Mouse (Mus musculus) heart, adult 18-20 months (tissue): ENCODE data around the gene Ksr1. TPM values are rescaled to one million over a fixed set of nuclear protein-coding genes. Genes with fewer than 3 reads are reported as not detected.

Source experiments
- DNase-seq, 2 experiments: peaks; one replicate each; pipeline ENCODE4 v3.0.0; 2021 to 2022; ENCODE audit warnings: mixed read lengths in 1 of 2
- total RNA-seq, 2 experiments: library from RNA; stranded (reverse); gene quantifications; 2 replicates each; pipeline ENCODE4 v1.2.3; 2021

Ksr1 gene
- total RNA-seq, 2 experiments from 2014 or later: 5.7 to 5.8 TPM

GRCm38 (mm10) chr11:79093386-79093906 lies 52.8 kb downstream of the Ksr1 start:
- DNase-seq: no peak

- no peak for DNase-seq
These were observed 53.4 kb downstream of the Ksr1 start for GRCm38 (mm10) chr11:79092802-79093201.

- no peak for DNase-seq
These were observed 54.0 kb downstream of the Ksr1 start for GRCm38 (mm10) chr11:79092245-79092644.

GRCm38 (mm10) chr11:79089756-79090155 lies 56.5 kb downstream of the Ksr1 start:
- no peak for DNase-seq

GRCm38 (mm10) chr11:79089027-79089426 lies 57.2 kb downstream of the Ksr1 start:
- no peak for DNase-seq

GRCm38 (mm10) chr11:79088325-79088724 lies 57.9 kb downstream of the Ksr1 start:
- no peak for DNase-seq

GRCm38 (mm10) chr11:79087731-79088311 lies 58.4 kb downstream of the Ksr1 start:
- peak in 1 of 2 experiments; percentile 70 for DNase-seq

- no peak for DNase-seq
These were observed 59.4 kb downstream of the Ksr1 start for GRCm38 (mm10) chr11:79086787-79087186.

GRCm38 (mm10) chr11:79085059-79085458 lies 61.1 kb downstream of the Ksr1 start:
- DNase-seq: no peak

- DNase-seq: peak in 1 of 2 experiments; percentile 69
These were observed 63.2 kb downstream of the Ksr1 start for GRCm38 (mm10) chr11:79083018-79083441.

GRCm38 (mm10) chr11:79080965-79081891 lies 65.0 kb downstream of the Ksr1 start:
- DNase-seq: peak; percentile 82 to 85

- DNase-seq: peak; percentile 58 to 63
These were observed 66.1 kb downstream of the Ksr1 start for GRCm38 (mm10) chr11:79080081-79080480.

- peak in 1 of 2 experiments; percentile 65 for DNase-seq
These were observed 69.7 kb downstream of the Ksr1 start for GRCm38 (mm10) chr11:79076484-79076883.

- DNase-seq: no peak
These were observed 71.2 kb downstream of the Ksr1 start for GRCm38 (mm10) chr11:79075044-79075443.

GRCm38 (mm10) chr11:79074611-79075010 lies 71.6 kb downstream of the Ksr1 start:
- DNase-seq: no peak

GRCm38 (mm10) chr11:79073583-79073982 lies 72.6 kb downstream of the Ksr1 start:
- no peak for DNase-seq

GRCm38 (mm10) chr11:79072108-79072507 lies 74.1 kb downstream of the Ksr1 start:
- DNase-seq: no peak

- DNase-seq: peak in 1 of 2 experiments; percentile 76
These were observed 74.9 kb downstream of the Ksr1 start for GRCm38 (mm10) chr11:79071082-79071972.

- peak in 1 of 2 experiments; percentile 29 for DNase-seq
These were observed 76.6 kb downstream of the Ksr1 start for GRCm38 (mm10) chr11:79069453-79070153.

- DNase-seq: peak in 1 of 2 experiments; percentile 64
These were observed 79.0 kb downstream of the Ksr1 start for GRCm38 (mm10) chr11:79067172-79067571.

- DNase-seq: no peak
These were observed 80.0 kb downstream of the Ksr1 start for GRCm38 (mm10) chr11:79066191-79066530.
